Mouse (Mus musculus) T-helper 17 cell (primary cell): ENCODE results near the gene Foxk2.
"Not testable (repeated sequence)": the region's sequence is repeated elsewhere in the genome, so short reads cannot be mapped to it uniquely, and the experiment has no call there.

Experiments used
- in situ Hi-C, 2 experiments: fragments of 300-600 bp; cut with MboI, MseI; formaldehyde crosslinking; loops; 1 replicate in 1 of 2; 2 replicates in 1 of 2; pipeline ENCODE4 v1.15.1; 2025; ENCODE audit warnings: high pct_unique_total_duplicates in 2 of 2

Foxk2 gene

DNA sequence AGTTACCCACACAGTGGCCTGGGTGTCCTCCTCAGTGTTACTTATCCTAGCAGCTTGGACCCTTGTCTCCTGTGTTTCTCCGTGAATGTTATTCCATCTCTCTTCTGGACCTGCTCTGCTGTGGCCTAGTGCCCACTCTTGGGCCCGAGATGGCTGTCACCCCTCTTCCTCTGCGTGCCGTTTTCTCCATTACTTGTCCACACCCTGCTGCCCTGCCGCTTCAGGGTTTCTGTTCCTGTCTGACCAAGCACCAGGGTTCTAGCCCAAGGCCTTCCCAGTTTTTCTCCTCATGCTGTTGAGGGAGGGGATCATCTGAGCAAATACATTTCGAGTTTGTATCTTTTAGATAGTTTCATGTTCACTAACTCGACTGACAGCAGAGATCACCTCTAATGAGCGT is 17.7 kb downstream of the Foxk2 start:
- in situ Hi-C loops: no loop called here

GRCm38 (mm10) chr11:121278011-121278410 is 18.2 kb downstream of the Foxk2 start:
- in situ Hi-C loops: no loop called here

DNA sequence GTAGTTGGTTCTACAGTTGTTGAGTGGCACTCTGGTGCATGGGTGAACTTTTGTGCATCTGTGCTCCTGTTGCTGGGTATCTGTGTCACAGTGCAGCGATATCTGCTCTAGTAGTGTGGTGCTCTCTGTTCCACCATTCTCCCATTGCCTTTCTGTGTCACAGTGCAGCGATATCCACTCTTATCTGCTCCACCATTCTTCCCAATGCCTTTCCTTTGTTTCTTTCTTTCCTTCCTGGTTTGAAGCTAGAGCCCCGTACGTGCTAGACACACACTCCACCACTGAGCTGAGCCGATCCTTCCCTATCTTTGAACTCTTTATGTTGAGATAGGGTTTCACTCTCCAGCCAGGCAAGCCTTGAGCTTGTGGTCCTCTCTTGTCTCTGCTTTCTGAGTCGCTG is 23.1 kb downstream of the Foxk2 start:
- in situ Hi-C loops: no loop called here

- in situ Hi-C loops: no loop called here
Measured at GRCm38 (mm10) chr11:121289859-121290258, 30.1 kb downstream of the Foxk2 start.

- in situ Hi-C loops: no loop called here
Measured at GRCm38 (mm10) chr11:121294771-121295170, 35.0 kb downstream of the Foxk2 start.

GRCm38 (mm10) chr11:121298493-121298892 is 38.7 kb downstream of the Foxk2 start:
- in situ Hi-C loops: no loop called here

- in situ Hi-C loops: no loop called here
Measured at GRCm38 (mm10) chr11:121300265-121300664, 40.5 kb downstream of the Foxk2 start.

DNA sequence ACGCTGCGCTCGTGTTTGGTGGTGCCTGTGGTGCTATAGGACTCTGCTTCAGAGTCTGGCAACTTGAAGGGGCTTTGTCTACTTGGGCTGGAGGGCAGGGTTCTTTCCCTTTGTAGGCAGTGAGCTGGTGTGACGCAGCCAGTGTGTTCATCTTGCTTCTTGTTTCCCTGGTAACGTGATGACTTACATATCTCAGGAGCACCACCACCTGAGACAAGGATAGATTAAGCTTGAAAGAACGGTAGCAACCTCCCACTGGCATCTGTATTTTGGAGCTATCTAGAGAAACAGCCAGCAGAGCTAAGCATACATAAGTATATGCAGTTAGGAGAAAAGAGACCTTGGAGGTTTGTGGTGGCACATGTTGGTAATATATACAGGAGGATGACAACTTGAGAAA is 45.6 kb downstream of the Foxk2 start:
- in situ Hi-C loops: no loop called here

GRCm38 (mm10) chr11:121306608-121307007 is 46.8 kb downstream of the Foxk2 start:
- in situ Hi-C loops: no loop called here

GRCm38 (mm10) chr11:121307712-121308111 is 47.9 kb downstream of the Foxk2 start:
- in situ Hi-C loops: not testable (repeated sequence)

GRCm38 (mm10) chr11:121326034-121326433 is 66.2 kb downstream of the Foxk2 start:
- in situ Hi-C loops: no loop called here

- in situ Hi-C loops: no loop called here
Measured at GRCm38 (mm10) chr11:121326681-121327080, 66.9 kb downstream of the Foxk2 start.

DNA sequence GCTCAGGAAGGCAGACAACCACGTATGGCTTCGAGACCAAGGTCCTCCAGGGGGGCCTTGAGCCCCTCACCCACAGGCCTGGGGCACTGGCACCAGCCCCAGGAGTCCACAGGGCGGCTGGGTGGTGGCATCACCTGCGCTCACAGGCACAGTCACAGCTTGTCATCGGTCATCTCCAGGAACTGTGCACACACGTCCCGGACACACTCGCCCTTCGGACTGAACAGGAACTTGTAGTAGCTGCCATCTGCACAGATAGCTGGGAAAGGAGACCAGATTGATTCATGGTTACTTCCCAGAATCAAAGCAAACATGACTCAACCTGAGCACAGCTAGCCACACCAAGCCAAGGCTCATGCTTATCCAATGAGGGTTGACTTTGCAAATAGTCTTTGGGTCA is 68.4 kb downstream of the Foxk2 start:
- in situ Hi-C loops: no loop called here

DNA sequence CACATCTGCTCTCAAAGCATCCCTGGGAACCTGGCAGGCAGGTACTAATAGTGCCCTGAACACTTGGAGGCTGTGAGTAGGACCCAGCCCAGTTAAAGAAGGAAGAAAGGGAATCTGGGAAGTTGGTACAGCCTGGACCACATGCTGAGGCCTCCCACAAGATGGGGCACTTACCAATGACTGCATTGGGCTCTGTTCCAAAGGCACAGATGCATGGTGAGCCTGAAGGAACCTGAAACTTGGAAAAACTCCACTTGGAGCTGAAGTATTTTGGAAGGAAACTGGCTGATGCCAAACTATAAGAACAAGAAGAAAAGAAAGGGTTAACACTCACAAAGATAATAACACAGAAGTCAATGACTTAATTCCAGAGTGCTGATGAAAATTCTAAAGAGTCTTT is 68.8 kb downstream of the Foxk2 start:
- in situ Hi-C loops: no loop called here

DNA sequence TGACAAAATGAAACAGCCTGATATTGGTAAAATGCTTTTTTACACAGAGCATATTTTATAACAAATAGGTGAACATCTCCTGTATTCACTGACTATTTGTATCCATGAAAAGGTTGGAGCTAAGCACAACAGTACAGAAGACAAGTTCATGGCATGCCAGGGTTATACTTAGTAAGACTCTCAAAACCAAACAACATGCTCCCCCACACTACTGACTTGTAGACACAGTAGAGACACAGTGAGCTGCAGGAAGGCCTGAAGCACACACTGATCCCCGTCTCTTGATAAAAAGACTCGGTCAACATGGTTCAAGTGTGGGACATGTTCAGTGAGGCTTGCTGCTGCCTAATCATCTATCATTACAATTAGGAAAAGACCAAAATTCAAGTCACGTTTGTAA is 71.9 kb downstream of the Foxk2 start:
- in situ Hi-C loops: no loop called here

DNA sequence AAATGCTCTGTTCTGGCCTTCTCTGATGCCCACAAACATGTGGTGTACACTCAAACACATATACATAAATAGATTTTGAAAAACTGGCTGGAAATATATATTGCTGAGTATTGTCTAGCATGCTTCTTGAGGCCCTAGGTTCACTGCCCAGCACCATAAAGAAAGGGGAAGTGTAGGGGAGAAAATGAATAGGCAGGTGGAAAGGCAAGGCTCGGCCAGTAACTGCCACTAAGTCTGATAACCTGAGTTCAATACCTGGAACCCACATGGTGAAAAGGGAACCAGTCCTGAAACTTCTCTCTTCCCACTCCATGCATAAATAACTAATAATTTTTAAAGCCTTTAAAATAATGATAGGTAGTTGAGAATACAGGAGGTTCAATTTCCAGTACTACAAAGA is 79.9 kb downstream of the Foxk2 start:
- in situ Hi-C loops: no loop called here

DNA sequence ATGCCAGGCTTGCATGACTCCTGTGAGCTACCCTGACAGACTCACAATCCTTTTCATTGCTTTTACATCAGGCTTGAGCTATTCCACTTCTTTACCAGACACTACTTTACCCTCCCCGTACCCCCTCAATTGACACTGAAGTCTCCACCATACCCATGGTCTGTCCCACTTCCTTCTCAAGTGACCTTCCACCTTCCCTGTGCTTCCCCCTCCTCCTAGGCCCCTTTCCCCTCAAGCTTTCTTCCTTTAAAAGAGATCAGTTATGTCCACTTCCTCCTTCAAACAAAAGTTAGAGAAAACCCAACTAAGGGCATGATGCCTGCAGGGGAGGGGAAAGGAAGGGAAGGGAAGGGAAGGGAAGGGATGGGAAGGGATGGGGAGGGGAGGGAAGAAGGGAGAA is 80.5 kb downstream of the Foxk2 start:
- in situ Hi-C loops: no loop called here

DNA sequence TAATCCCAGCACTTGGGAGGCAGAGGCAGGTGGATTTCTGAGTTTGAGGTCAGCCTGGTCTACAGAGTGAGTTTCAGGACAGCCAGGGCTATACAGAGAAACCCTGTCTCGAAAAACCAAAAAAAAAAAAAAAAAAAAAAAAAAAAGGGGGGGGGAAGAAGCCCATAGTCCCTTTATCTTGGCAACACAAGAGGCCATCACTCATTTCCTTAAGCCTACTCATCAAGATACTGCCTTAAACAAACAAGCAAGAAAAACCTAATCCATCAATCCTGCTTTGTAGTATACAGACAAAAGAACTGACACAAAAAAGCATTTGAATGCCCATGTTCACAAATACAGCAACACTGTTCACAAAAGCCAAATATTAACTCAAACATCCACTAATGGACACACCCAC is 82.6 kb downstream of the Foxk2 start:
- in situ Hi-C loops: not testable (repeated sequence)

GRCm38 (mm10) chr11:121347036-121347435 is 87.2 kb downstream of the Foxk2 start:
- in situ Hi-C loops: no loop called here

DNA sequence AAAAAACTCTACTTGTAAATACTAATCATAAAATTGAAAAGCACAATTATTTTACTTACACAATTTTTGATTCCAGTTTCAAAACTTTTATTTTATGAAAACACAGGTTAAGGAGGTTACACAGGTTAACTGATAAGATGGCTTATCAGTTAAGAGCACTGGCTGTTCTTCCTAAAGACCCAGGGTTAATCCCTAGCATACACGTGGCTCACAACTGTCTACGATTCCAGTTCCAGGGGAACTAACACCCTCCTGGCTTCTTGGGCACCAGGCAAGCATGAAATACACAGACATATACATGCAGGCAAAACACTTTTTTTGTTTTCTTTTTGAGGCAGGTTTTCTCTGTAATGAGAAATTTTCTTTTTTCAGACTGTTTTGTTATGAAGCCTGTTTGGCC is 88.4 kb downstream of the Foxk2 start:
- in situ Hi-C loops: no loop called here

GRCm38 (mm10) chr11:121348727-121349126 is 88.9 kb downstream of the Foxk2 start:
- in situ Hi-C loops: not testable (repeated sequence)

- in situ Hi-C loops: no loop called here
Measured at GRCm38 (mm10) chr11:121353326-121354090, 93.7 kb downstream of the Foxk2 start.

DNA sequence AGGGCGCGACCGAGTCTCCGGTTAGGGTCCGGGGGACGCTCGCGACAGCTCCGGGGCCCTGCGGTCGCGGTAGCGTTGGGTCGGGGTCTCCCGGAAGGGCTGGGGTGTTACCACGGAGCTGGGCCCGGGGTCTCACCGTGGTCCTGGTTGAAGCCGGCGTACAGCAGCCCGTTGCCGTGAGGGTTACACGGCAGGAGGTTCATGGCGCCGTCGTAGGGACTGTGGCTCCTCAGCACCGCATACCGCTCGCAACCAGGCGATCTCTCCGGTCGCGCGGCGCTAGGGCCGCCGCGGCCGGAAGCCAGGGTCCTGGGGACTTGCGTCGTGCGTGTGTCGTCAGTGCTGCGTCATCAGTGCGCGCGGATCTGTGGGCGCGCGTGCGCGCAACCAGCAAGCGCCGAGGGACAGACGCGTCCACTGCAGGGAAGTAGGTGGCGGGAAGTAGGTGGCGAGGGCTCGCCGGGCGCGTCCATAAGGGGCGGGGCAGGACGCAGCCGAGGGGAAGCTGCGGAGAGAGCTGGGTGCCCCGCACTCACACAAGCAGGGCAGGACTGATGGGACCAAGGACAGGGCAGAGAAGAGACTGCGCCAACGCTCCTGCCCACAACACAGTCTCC is 94.4 kb downstream of the Foxk2 start, which contains the start of gene Wdr45b:
Gene Wdr45b, minus strand, starts transcription at position 355 of the 617 bp plus-strand sequence.
- in situ Hi-C loops: no loop called here
